Mouse (Mus musculus): ENCODE results near the gene Ralb. TPM values are rescaled to one million over a fixed set of nuclear protein-coding genes. Genes with fewer than 3 reads are reported as not detected.

Gene Ralb
- polyA plus RNA-seq, 1 experiment: 26.0 TPM

DNA sequence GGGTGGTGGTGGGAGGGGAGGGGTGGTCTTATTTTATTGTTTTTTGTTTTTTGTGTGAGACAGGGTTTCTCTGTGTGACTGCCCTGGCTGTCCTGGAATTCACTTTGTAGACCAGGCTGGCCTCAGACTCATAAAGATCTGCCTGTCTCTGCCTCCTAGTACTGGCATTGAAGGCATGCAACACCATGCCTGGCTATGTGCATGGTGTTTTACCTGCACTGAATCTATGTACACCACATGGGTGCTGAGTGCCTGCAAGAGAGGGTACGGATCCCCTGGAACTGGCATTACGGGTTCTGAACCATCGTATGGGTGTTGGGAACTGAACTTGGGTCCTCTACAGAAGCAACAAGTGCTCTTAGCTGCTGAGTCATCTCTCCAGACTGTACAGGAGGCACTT lies 1.4 kb upstream of the Ralb start:
- H3K79me2 ChIP-seq (ENCODE audit: control insufficient read depth, insufficient read depth): peaks cover 33% of the 10 kb centered on the region
- no peaks in the 10 kb centered on the region for H3K27me3 ChIP-seq (ENCODE audit: control insufficient read depth, insufficient read depth, insufficient read length)
- H3K4me2 ChIP-seq (ENCODE audit: low read depth): no peak overlapping the region
- H3K36me3 ChIP-seq (ENCODE audit: control insufficient read depth, insufficient read depth): no peaks in the 10 kb centered on the region
- no peak overlapping the region for H3K4me3 ChIP-seq
- TF ChIP-seq TCF12 (IDR thresholded peaks at IDR 0.05; ENCODE audit: insufficient read depth, poor library complexity, severe bottlenecking): no peak
- TF ChIP-seq E2F4 (IDR thresholded peaks at IDR 0.05; ENCODE audit: insufficient read depth): no peak
- no peak overlapping the region for H3ac ChIP-seq (ENCODE audit: control insufficient read depth, insufficient read length)

DNA sequence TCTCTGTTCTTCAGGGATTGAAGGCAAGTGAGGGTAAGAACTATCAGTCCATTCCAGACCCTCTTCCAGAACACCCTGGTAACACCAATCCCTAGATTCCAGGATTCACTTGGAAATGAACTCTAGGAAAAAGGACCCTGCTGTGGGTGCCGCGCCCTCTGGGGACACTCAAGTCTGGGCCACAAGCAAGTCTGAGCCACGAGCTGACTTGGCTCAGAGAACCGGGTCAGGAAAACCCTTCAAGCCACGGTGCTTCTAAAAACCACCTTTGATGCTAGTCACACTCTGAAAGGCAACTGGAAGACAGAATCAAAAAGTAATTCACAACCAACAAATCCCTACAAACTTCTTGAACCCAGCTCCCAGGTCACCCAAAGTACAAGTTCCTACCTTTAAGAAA lies 786 bp downstream of the Ralb start:
- Histone ChIP-seq H3K79me2 (ENCODE audit: control insufficient read depth, insufficient read depth) (peaks cover 53% of the 10 kb centered on the region), H3K4me2 (ENCODE audit: low read depth) (peak overlapping the region; percentile 73), H3K4me3 (peak overlapping the region; percentile 71), H3K27me3 (ENCODE audit: control insufficient read depth, insufficient read depth, insufficient read length) (no peaks in the 10 kb centered on the region), H3ac (ENCODE audit: control insufficient read depth, insufficient read length) (peak overlapping the region; percentile 40), H3K36me3 (ENCODE audit: control insufficient read depth, insufficient read depth) (no peaks in the 10 kb centered on the region)
- TF ChIP-seq MYOG (IDR thresholded peaks at IDR 0.05; ENCODE audit: control insufficient read depth in 1 of 3, insufficient read depth in 1 of 3, insufficient read length in 2 of 3, low read depth in 2 of 3) (no peak), POLR2A (IDR thresholded peaks at IDR 0.05; ENCODE audit: insufficient read length, low read depth) (no peak), TCF12 (IDR thresholded peaks at IDR 0.05; ENCODE audit: insufficient read depth, poor library complexity, severe bottlenecking) (no peak), USF1 (IDR thresholded peaks at IDR 0.05; ENCODE audit: low read depth) (no peak), POLR2AphosphoS2 (IDR thresholded peaks at IDR 0.05; ENCODE audit: insufficient read length, low read depth) (no peak)

DNA sequence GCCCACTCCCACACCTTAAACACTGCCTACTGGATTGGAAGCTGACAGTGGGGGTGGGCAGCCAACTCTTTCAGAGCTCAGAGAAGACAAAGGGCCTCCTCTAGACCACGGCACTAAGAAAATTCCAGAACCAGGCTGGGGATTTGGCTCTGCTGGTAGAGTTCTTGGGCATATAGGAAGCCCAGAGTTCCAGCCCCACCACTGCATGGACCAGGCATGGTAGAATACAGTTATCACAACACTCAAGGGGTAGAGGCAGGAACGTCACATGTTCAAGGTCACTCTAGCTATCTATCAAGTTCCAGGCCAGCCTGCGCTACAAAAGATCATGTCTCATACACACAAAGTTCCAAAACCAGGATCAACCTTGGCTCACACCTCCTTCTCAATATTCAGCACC lies 1.4 kb downstream of the Ralb start:
- peak overlapping the region; percentile 73 for H3K4me2 ChIP-seq (ENCODE audit: low read depth)
- H3K79me2 ChIP-seq (ENCODE audit: control insufficient read depth, insufficient read depth): peaks cover 60% of the 10 kb centered on the region
- TF ChIP-seq E2F4 (IDR thresholded peaks at IDR 0.05; ENCODE audit: insufficient read depth): no peak
- no peak for TF ChIP-seq POLR2AphosphoS2 (IDR thresholded peaks at IDR 0.05; ENCODE audit: insufficient read length, low read depth)
- no peak for TF ChIP-seq REST (IDR thresholded peaks at IDR 0.05; ENCODE audit: insufficient read depth, insufficient read length)
- no peak for TF ChIP-seq TCF3 (IDR thresholded peaks at IDR 0.05; ENCODE audit: insufficient read length, low read depth)
- no peak for TF ChIP-seq USF1 (IDR thresholded peaks at IDR 0.05; ENCODE audit: low read depth)
- TF ChIP-seq TCF12 (IDR thresholded peaks at IDR 0.05; ENCODE audit: insufficient read depth, poor library complexity, severe bottlenecking): no peak
- no peak for TF ChIP-seq POLR2A (IDR thresholded peaks at IDR 0.05; ENCODE audit: insufficient read length, low read depth)
- no peak for TF ChIP-seq MAX (IDR thresholded peaks at IDR 0.05; ENCODE audit: low read depth)
- H3K4me3 ChIP-seq: peak overlapping the region; percentile 71
- no peak overlapping the region for H3ac ChIP-seq (ENCODE audit: control insufficient read depth, insufficient read length)
- H3K36me3 ChIP-seq (ENCODE audit: control insufficient read depth, insufficient read depth): no peaks in the 10 kb centered on the region
- H3K27me3 ChIP-seq (ENCODE audit: control insufficient read depth, insufficient read depth, insufficient read length): no peaks in the 10 kb centered on the region

DNA sequence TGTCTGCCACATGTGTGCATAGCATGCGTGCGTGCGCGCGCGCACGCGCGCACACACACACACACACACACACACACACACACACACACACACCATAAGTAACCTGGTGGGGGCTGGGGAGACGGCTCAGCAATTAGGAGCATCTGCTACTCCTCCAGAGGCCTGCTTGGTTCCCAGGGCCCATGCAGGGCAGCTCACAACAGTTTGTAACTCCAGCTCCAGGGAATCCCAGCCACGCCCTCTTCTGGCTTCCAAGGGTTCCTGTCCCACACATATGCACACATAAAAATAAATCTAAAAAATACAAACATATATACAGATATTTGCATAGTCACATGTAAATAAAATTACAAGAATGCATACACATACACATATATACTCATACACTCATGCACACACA lies 1.9 kb downstream of the Ralb start:
- TF ChIP-seq SRF (IDR thresholded peaks at IDR 0.05; ENCODE audit: control insufficient read depth, insufficient read length, low read depth) (no peak), MYOD1 (IDR thresholded peaks at IDR 0.05; ENCODE audit: control insufficient read depth in 1 of 3, insufficient read length in 2 of 3, low read depth in 2 of 3) (no peak), POLR2A (IDR thresholded peaks at IDR 0.05; ENCODE audit: insufficient read length, low read depth) (no peak), MYOG (IDR thresholded peaks at IDR 0.05; ENCODE audit: control insufficient read depth in 1 of 3, insufficient read depth in 1 of 3, insufficient read length in 2 of 3, low read depth in 2 of 3) (no peak), E2F4 (IDR thresholded peaks at IDR 0.05; ENCODE audit: insufficient read depth) (no peak), POLR2AphosphoS2 (IDR thresholded peaks at IDR 0.05; ENCODE audit: insufficient read length, low read depth) (no peak), REST (IDR thresholded peaks at IDR 0.05; ENCODE audit: insufficient read depth, insufficient read length) (no peak), TCF3 (IDR thresholded peaks at IDR 0.05; ENCODE audit: insufficient read length, low read depth) (no peak), USF1 (IDR thresholded peaks at IDR 0.05; ENCODE audit: low read depth) (no peak), MAX (IDR thresholded peaks at IDR 0.05; ENCODE audit: low read depth) (no peak), TCF12 (IDR thresholded peaks at IDR 0.05; ENCODE audit: insufficient read depth, poor library complexity, severe bottlenecking) (no peak), CEBPB (IDR thresholded peaks at IDR 0.05; ENCODE audit: insufficient read depth, poor library complexity, severe bottlenecking) (no peak)

DNA sequence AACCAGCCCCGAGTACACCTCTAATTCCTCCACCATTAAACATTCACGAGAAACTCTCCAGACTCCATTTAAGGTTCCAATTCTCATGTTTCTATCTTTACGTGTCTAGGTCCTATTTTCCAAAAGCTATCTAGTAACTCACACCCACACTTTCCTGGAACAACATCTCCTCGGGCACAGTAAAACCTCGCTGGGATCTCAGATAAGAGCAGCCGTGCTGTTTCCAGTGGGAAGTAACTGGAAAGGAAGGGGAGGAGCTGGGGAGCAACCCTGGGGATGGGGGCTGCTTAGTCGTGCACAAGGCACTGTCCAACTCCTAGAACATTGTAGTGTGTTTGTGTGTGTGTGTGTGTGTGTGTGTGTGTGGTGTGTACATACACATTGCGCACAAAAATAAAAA lies 2.7 kb downstream of the Ralb start:
- TF ChIP-seq SRF (IDR thresholded peaks at IDR 0.05; ENCODE audit: control insufficient read depth, insufficient read length, low read depth) (no peak), MYOG (IDR thresholded peaks at IDR 0.05; ENCODE audit: control insufficient read depth in 1 of 3, insufficient read depth in 1 of 3, insufficient read length in 2 of 3, low read depth in 2 of 3) (no peak), USF1 (IDR thresholded peaks at IDR 0.05; ENCODE audit: low read depth) (no peak)
- H3K36me3 ChIP-seq (ENCODE audit: control insufficient read depth, insufficient read depth): no peaks in the 10 kb centered on the region

More for the DNA sequence above, 1.9 kb downstream of the Ralb start:
- peaks cover 64% of the 10 kb centered on the region for H3K79me2 ChIP-seq (ENCODE audit: control insufficient read depth, insufficient read depth)
- peak overlapping the region; percentile 73 for H3K4me2 ChIP-seq (ENCODE audit: low read depth)
- H3K4me3 ChIP-seq: peak overlapping the region; percentile 71
- H3ac ChIP-seq (ENCODE audit: control insufficient read depth, insufficient read length): no peak overlapping the region
- no peaks in the 10 kb centered on the region for H3K27me3 ChIP-seq (ENCODE audit: control insufficient read depth, insufficient read depth, insufficient read length)
- H3K36me3 ChIP-seq (ENCODE audit: control insufficient read depth, insufficient read depth): no peaks in the 10 kb centered on the region

DNA sequence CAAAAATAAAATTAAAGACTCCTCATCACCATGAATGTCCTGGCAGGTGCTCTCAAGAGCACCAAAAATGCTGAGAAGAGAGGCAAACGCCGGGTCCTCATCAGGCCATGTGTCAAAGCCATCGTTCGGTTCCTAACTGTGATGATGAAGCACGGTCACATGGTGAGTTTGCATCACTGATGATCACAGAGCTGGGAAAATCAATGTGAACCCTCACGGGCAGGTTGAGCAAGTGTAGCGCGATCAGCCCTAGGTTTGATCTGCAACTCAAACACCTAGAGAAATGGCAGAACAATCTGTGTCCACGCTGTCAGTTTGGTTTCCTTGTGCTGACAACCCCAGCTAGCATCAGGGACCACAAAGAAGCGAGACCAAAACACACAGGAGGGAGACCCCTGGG lies 5.1 kb downstream of the Ralb start:
- Histone ChIP-seq H3K4me3 (no peak overlapping the region), H3K36me3 (ENCODE audit: control insufficient read depth, insufficient read depth) (no peaks in the 10 kb centered on the region), H3K4me2 (ENCODE audit: low read depth) (no peak overlapping the region), H3K27me3 (ENCODE audit: control insufficient read depth, insufficient read depth, insufficient read length) (no peaks in the 10 kb centered on the region), H3ac (ENCODE audit: control insufficient read depth, insufficient read length) (no peak overlapping the region), H3K79me2 (ENCODE audit: control insufficient read depth, insufficient read depth) (peaks cover 97% of the 10 kb centered on the region)
- no peak for TF ChIP-seq CEBPB (IDR thresholded peaks at IDR 0.05; ENCODE audit: insufficient read depth, poor library complexity, severe bottlenecking)
- no peak for TF ChIP-seq MYOG (IDR thresholded peaks at IDR 0.05; ENCODE audit: control insufficient read depth in 1 of 3, insufficient read depth in 1 of 3, insufficient read length in 2 of 3, low read depth in 2 of 3)
- no peak for TF ChIP-seq MYOD1 (IDR thresholded peaks at IDR 0.05; ENCODE audit: control insufficient read depth in 1 of 3, insufficient read length in 2 of 3, low read depth in 2 of 3)
- TF ChIP-seq MAX (IDR thresholded peaks at IDR 0.05; ENCODE audit: low read depth): no peak
- TF ChIP-seq POLR2A (IDR thresholded peaks at IDR 0.05; ENCODE audit: insufficient read length, low read depth): no peak
- TF ChIP-seq TCF12 (IDR thresholded peaks at IDR 0.05; ENCODE audit: insufficient read depth, poor library complexity, severe bottlenecking): no peak
- no peak for TF ChIP-seq TCF3 (IDR thresholded peaks at IDR 0.05; ENCODE audit: insufficient read length, low read depth)
- TF ChIP-seq REST (IDR thresholded peaks at IDR 0.05; ENCODE audit: insufficient read depth, insufficient read length): no peak
- TF ChIP-seq POLR2AphosphoS2 (IDR thresholded peaks at IDR 0.05; ENCODE audit: insufficient read length, low read depth): no peak
- no peak for TF ChIP-seq E2F4 (IDR thresholded peaks at IDR 0.05; ENCODE audit: insufficient read depth)
- TF ChIP-seq USF1 (IDR thresholded peaks at IDR 0.05; ENCODE audit: low read depth): no peak
- no peak for TF ChIP-seq SRF (IDR thresholded peaks at IDR 0.05; ENCODE audit: control insufficient read depth, insufficient read length, low read depth)

More for the DNA sequence above, 2.7 kb downstream of the Ralb start:
- H3K79me2 ChIP-seq (ENCODE audit: control insufficient read depth, insufficient read depth): peaks cover 73% of the 10 kb centered on the region
- H3K4me3 ChIP-seq: no peak overlapping the region
- no peak overlapping the region for H3ac ChIP-seq (ENCODE audit: control insufficient read depth, insufficient read length)
- H3K27me3 ChIP-seq (ENCODE audit: control insufficient read depth, insufficient read depth, insufficient read length): no peaks in the 10 kb centered on the region
- H3K4me2 ChIP-seq (ENCODE audit: low read depth): no peak overlapping the region

Data from myocyte (in vitro differentiated cells).